9 mouse cellular contexts compared by ENCODE assay signal in the genomic region with DNA sequence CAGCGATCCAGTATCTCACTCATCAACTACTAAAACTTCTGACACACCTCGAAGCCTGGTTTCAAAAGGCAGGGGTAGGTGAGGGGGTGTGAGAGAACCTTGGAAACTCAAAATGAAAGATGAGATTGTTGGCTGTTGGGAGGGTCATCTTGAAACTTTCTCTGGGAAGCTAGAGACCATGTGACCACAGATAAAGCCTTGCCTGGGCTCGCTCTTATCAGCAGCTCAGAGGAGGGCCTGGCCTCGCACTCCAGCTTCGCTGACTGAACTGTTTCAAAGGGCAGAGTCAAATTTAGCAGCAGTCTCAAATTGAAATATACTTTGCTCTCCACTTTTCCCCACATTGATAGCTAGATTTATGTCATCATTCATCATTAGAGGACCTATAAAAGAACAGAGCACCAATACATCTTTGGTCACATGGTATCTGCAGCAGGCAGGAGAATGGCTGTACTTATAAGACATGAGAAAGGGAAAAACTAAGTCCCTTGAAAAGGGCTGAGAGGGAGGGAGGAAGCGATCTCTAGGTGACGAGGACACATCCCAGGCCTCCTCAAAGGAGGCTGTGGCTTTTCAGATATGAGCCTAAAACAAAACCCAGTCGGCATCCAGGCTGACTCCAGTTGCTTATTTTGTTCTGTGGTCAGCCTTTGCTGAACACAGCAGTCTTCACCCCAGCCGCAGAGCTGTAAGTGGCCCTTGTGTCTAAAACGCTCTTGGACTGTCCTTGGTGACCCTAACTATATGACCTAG. TPM values are rescaled to one million over a fixed set of nuclear protein-coding genes. Genes with fewer than 3 reads are reported as not detected.
DNase-seq lines count a peak whose midpoint lies in the region; ATAC-seq and TF ChIP-seq lines count a peak whose summit lies in the region.
"Had no signal": no experiment of that assay in that cellular context is flagged by ENCODE, and none has a peak within 500 bp of the region (broad histone marks: within the 10 kb centered on the region; RNA-seq: fewer than 3 reads in every experiment).

No protein-coding gene starts in this region.

- peak; percentile 37; the same call in 1 of the 2 replicates for TF ChIP-seq EP300 in heart, postnatal 0 days (IDR thresholded peaks at IDR 0.05; ENCODE audit: low read depth)

- H3K4me3 ChIP-seq in gastrocnemius, adult 2 months, result no peak overlapping the region
- 0 out of 2 replicates have a peak overlapping the region, but pooled peaks have one; percentile 9 for H3K4me3 ChIP-seq in heart, postnatal 0 days (ENCODE audit: low read depth, low read length)
- H3K4me3 ChIP-seq in liver, embryonic 12.5 days, result peak overlapping the region; percentile 31; the same call in 1 of the 2 replicates
- no peak overlapping the region for H3K4me3 ChIP-seq in hindbrain, embryonic 11.5 days (ENCODE audit: low read depth, low read length)

- peak overlapping the region; percentile 39 for H3K4me2 ChIP-seq in heart, postnatal 0 days (ENCODE audit: low read depth, low read length)
- peak overlapping the region; percentile 55 for H3K4me2 ChIP-seq in liver, embryonic 12.5 days
- no peak overlapping the region for H3K4me2 ChIP-seq in hindbrain, embryonic 11.5 days (replicated peaks; ENCODE audit: low read depth, low read length)

- H3K27me3 ChIP-seq in heart, postnatal 0 days (ENCODE audit: control insufficient read depth, insufficient read depth, low read length), result no peaks in the 10 kb centered on the region
- no peaks in the 10 kb centered on the region for H3K27me3 ChIP-seq in liver, embryonic 12.5 days (replicated peaks)
- H3K27me3 ChIP-seq in hindbrain, embryonic 11.5 days (ENCODE audit: control insufficient read depth, insufficient read depth, low read length), result no peaks in the 10 kb centered on the region

- WGBS in heart, postnatal 0 days, result 11% methylated on average over 10 of the region's 10 CpGs
- WGBS in liver, embryonic 12.5 days (ENCODE audit: insufficient replicate concordance), result 12% methylated on average over 10 of the region's 10 CpGs
- 69% methylated on average over 10 of the region's 10 CpGs for WGBS in hindbrain, embryonic 11.5 days

- intact Hi-C loops in gastrocnemius, adult 2 months (cut with DNase I), result no loop called here
- intact Hi-C loops in gastrocnemius, postnatal 14 days (cut with DNase I; ENCODE audit: low total_unique reads), result no loop called here

- H3K36me3 ChIP-seq in heart, postnatal 0 days (replicated peaks; ENCODE audit: control insufficient read depth, insufficient read depth, low read length), result no peaks in the 10 kb centered on the region
- no peaks in the 10 kb centered on the region for H3K36me3 ChIP-seq in liver, embryonic 12.5 days
- H3K36me3 ChIP-seq in hindbrain, embryonic 11.5 days (ENCODE audit: control insufficient read depth, insufficient read depth, low read length), result no peaks in the 10 kb centered on the region

- DNase-seq in gastrocnemius, adult 2 months, result no peak
- no peak for DNase-seq in gastrocnemius, postnatal 14 days
- DNase-seq in adrenal gland, postnatal 36 days, result peak; percentile 61 to 69
- DNase-seq in heart, postnatal 0 days (ENCODE audit: low spot score), result peak; percentile 88
- DNase-seq in hindbrain, embryonic 11.5 days (ENCODE audit: low spot score), result no peak
- DNase-seq in right cerebral cortex, adult 18-20 months, result no peak
- DNase-seq in left cerebral cortex, adult 18-20 months (ENCODE audit: low spot score in 2 of 2), result no peak
- DNase-seq: spleen, adult 18-20 months had no signal

- H3K9ac ChIP-seq in heart, postnatal 0 days (replicated peaks; ENCODE audit: low read depth, low read length), result peak overlapping the region; percentile 35; the same call in 1 of the 2 replicates
- H3K9ac ChIP-seq in liver, embryonic 12.5 days, result peak overlapping the region; percentile 55; the same call in 1 of the 2 replicates
- H3K9ac ChIP-seq in hindbrain, embryonic 11.5 days (ENCODE audit: low read depth, low read length), result no peak overlapping the region

- peaks cover 24% of the 10 kb centered on the region for H3K4me1 ChIP-seq in heart, postnatal 0 days (ENCODE audit: control insufficient read depth, insufficient read depth)
- H3K4me1 ChIP-seq in liver, embryonic 12.5 days, result peaks cover 34% of the 10 kb centered on the region
- H3K4me1 ChIP-seq in hindbrain, embryonic 11.5 days (replicated peaks; ENCODE audit: control insufficient read depth, insufficient read depth, low read length), result no peaks in the 10 kb centered on the region

- no peak for TF ChIP-seq CTCF in gastrocnemius, adult 2 months (IDR thresholded peaks at IDR 0.05)
- TF ChIP-seq CTCF in heart, postnatal 0 days (IDR thresholded peaks at IDR 0.05; ENCODE audit: low read depth), result no peak

- peak; percentile 90 for ATAC-seq in heart, postnatal 0 days (ENCODE audit: insufficient read depth, low read depth)
- peak; percentile 95 for ATAC-seq in liver, embryonic 12.5 days
- no peak for ATAC-seq in hindbrain, embryonic 11.5 days (ENCODE audit: low FRiP score)

- H3K27ac ChIP-seq in gastrocnemius, adult 2 months, result peak overlapping the region; percentile 24; the same call in 1 of the 2 replicates
- H3K27ac ChIP-seq in heart, postnatal 0 days (ENCODE audit: low read depth), result peak overlapping the region; percentile 93
- peak overlapping the region; percentile 86 for H3K27ac ChIP-seq in liver, embryonic 12.5 days
- no peak overlapping the region for H3K27ac ChIP-seq in hindbrain, embryonic 11.5 days (ENCODE audit: low read depth, low read length)

- H3K9me3 ChIP-seq in heart, postnatal 0 days (replicated peaks; ENCODE audit: control insufficient read depth, low read length), result no peaks in the 10 kb centered on the region
- H3K9me3 ChIP-seq in liver, embryonic 12.5 days (replicated peaks), result 0 out of 2 replicates have a peak, but pooled peaks cover 7% of the 10 kb centered on the region
- H3K9me3 ChIP-seq in hindbrain, embryonic 11.5 days (ENCODE audit: control insufficient read depth, low read length), result no peaks in the 10 kb centered on the region

RNA-seq across cellular contexts. Expression of a gene that starts 8.1 kb away (rescaled TPM):
- total RNA-seq in gastrocnemius, adult 2 months (2021), result under 1 TPM; 0.20 to 0.31 TPM
- total RNA-seq in gastrocnemius, postnatal 14 days (2021), result under 1 TPM; 0.53 to 0.66 TPM
- total RNA-seq in adrenal gland, postnatal 36 days (2021), result under 1 TPM; 0.50 to 0.86 TPM
- 0.23 and 0.70 TPM in 2 replicates for total RNA-seq in heart, postnatal 0 days (2014; rRNA removed; ENCODE audit: low replicate concordance)
- polyA plus RNA-seq in heart, postnatal 0 days (2015; fragmentation: Nextera tagmentation; extraction: Ambion mirVana), result 1.1 and 1.3 TPM in 2 replicates
- polyA plus RNA-seq in liver, embryonic 12.5 days (2016; fragmentation: Nextera tagmentation; extraction: Ambion mirVana), result 0.33 and 0.45 TPM in 2 replicates
- 0.79 and 0.85 TPM in 2 replicates for polyA plus RNA-seq in hindbrain, embryonic 11.5 days (2014; fragmentation: Nextera tagmentation; extraction: Ambion mirVana)
- total RNA-seq in left cerebral cortex, adult 18-20 months (2021), result 1 to 10 TPM in 1 of 2 experiments, under 1 TPM in 1; 0.74 to 1.0 TPM

RNA-seq across cellular contexts. Expression of a gene that starts 44.0 kb away (rescaled TPM):
- 10 to 100 TPM; 24.9 to 28.2 TPM for total RNA-seq in gastrocnemius, adult 2 months (2021)
- 10 to 100 TPM; 43.1 to 52.3 TPM for total RNA-seq in gastrocnemius, postnatal 14 days (2021)
- total RNA-seq in adrenal gland, postnatal 36 days (2021), result 100 to 1,000 TPM; 227 to 300 TPM
- 627 and 637 TPM in 2 replicates for total RNA-seq in heart, postnatal 0 days (2014; rRNA removed; ENCODE audit: low replicate concordance)
- 912 and 913 TPM in 2 replicates for polyA plus RNA-seq in heart, postnatal 0 days (2015; fragmentation: Nextera tagmentation; extraction: Ambion mirVana)
- polyA plus RNA-seq in liver, embryonic 12.5 days (2016; fragmentation: Nextera tagmentation; extraction: Ambion mirVana), result 126 and 136 TPM in 2 replicates
- polyA plus RNA-seq in hindbrain, embryonic 11.5 days (2014; fragmentation: Nextera tagmentation; extraction: Ambion mirVana), result 440 and 458 TPM in 2 replicates
- 100 to 1,000 TPM; 166 to 173 TPM for total RNA-seq in left cerebral cortex, adult 18-20 months (2021)

Comparison
In these comparisons a context has a peak if more than half of its experiments do, and no peak if none do; other contexts are left out.
1. DNase-seq: peak in adrenal gland, postnatal 36 days (2 of 2) and heart, postnatal 0 days (single experiment); none in gastrocnemius, adult 2 months (single experiment), gastrocnemius, postnatal 14 days (single experiment), hindbrain, embryonic 11.5 days (single experiment), right cerebral cortex, adult 18-20 months (single experiment) and left cerebral cortex, adult 18-20 months (0 of 2).
2. H3K4me3 ChIP-seq: peak in heart, postnatal 0 days (single experiment) and liver, embryonic 12.5 days (single experiment); none in gastrocnemius, adult 2 months (single experiment) and hindbrain, embryonic 11.5 days (single experiment).